Mouse (Mus musculus) right cerebral cortex, adult 18-20 months (tissue): ENCODE data around the gene Gria1.
A peak's percentile ranks its signal among the peaks of the same experiment; 100 is the strongest.

Source experiments
- DNase-seq: peaks from one replicate; pipeline ENCODE4 v3.0.0; 2022; ENCODE audit warnings: mixed read lengths

The Gria1 gene

DNA sequence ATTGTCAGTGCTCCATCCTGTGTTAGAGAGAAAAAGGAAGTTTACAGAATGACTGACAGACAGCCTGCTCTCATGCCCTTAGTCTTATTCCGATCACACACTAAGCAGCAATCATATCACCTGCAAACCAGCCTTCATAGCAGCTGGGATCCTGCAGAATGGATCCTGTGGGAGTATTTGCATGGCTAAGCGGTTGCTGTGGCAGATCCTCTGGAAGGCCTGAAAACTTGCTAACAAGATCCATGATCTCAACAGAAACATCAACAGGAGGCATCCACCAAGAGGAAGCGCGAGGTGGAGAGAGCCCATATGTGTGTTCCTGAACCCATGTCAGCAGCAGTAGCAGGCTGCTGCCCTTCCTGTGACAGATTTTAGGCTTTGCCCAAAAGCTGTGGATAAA is 173.0 kb downstream of the Gria1 start:
- no peak for DNase-seq

GRCm38 (mm10) chr11:57185110-57185509 is 173.9 kb downstream of the Gria1 start:
- no peak for DNase-seq

DNA sequence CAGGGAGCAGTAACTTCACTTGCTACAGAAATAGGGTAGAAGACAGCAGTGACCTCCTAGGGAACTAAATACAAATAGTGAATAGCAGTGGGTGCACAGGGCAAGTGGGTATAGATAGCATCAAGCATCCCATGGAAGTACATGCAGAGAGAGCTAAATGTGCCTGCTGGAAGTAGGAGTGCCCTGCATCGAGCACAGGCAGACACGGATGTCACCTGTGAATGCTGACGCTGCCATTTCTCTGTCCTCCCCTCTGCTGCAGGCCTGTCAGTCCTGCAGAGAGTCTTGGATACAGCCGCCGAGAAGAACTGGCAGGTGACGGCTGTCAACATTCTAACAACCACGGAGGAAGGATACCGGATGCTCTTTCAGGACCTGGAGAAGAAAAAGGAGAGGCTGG is 178.2 kb downstream of the Gria1 start:
- no peak for DNase-seq

DNA sequence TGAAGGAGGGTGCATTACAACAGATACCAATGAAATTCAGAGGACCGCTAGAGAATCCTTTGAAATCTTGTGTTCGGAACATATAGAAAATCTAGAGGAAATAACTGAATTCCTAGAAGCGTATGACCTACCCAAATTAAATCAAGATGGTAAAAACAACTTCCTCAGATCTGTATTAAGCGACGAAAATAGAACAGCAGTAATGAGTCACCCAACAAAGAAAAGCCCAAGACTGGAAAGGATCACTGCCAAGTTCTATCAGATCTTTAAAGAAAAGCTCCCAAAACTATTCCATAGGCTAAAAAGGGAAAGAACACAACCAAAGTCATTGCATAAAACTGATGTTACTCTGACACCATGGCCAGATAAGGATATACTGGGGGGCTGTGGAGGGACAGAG is 183.6 kb downstream of the Gria1 start:
- no peak for DNase-seq

DNA sequence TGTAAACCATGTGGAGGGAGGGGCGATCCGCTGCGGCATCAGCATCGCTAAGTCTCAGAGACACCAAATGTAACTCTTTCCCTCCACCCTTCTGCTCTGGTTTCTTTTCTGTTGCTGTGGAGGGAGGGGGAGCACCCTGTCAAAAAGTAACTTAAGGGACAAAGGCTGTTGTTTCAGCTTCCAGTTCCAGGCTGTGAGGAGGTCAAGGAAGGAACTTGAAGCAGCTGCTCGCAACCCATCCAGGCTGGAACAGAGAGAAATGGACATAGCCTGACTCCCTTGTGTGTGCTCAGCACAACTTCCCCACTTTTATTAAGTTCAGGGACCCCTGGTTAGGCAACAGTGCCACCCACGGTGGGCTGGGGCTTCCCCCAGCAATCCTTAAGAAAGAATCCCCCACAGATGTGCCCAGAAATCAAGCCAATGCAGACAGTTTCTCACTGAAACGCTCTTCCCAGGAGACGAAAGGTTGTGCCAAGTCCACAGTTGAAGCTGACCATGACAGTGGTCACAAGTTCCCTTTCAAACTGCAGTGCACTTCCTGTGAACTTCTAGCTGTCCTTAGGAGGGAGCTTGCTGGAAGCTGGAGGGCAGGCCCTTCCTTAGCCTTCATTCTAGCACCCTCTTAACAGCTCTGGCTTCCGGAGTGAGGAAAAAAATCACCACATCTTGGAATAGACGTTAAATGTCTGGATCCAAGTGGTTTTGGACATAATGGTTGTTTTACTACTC is 190.2 kb downstream of the Gria1 start:
- DNase-seq, result no peak

GRCm38 (mm10) chr11:57204371-57204770 is 193.2 kb downstream of the Gria1 start:
- no peak for DNase-seq

GRCm38 (mm10) chr11:57207260-57207659 is 196.1 kb downstream of the Gria1 start:
- no peak for DNase-seq

DNA sequence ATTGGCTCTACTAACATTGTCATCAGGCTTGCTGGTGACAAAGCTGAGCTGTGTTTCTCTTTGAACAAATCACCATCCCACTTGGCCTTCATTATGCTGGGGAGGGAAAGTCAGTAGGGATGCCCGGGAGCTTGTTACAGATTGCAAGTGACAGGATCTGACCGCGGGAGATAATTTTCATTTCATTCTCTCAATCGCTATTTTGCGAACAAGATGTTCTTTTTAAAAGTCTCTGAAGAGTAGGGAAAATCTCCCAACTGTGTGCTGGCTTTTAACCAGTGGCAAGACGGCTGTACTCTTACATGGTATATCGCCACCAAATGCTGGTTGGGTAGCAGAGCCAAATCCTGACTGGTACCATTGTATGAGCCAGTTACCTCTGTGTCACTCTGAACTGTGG is 202.9 kb downstream of the Gria1 start:
- DNase-seq, result no peak

DNA sequence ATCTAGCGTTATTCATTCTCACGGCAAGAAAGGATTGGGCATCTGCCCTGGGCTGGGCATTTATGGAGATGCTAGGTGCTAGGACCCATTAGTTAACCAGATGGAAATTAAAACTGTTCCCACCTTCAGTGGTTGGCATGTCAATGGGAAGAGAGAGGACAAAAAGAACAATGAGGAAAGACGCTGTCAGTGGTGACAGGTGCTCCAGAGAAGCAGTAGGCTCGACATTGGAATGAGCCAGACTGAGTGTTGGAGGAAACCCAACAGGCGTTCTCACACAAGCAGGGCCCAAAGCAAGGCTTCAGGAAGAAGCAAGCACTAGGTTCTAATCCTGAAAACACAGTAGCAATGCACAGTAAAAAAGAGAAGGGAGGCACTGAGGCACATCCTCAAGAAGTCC is 203.4 kb downstream of the Gria1 start:
- no peak for DNase-seq

GRCm38 (mm10) chr11:57222797-57223569 is 211.8 kb downstream of the Gria1 start:
- no peak for DNase-seq

- peak; percentile 48 for DNase-seq
These were observed 224.3 kb downstream of the Gria1 start for GRCm38 (mm10) chr11:57235446-57235845.

GRCm38 (mm10) chr11:57236431-57236830 is 225.2 kb downstream of the Gria1 start:
- no peak for DNase-seq

DNA sequence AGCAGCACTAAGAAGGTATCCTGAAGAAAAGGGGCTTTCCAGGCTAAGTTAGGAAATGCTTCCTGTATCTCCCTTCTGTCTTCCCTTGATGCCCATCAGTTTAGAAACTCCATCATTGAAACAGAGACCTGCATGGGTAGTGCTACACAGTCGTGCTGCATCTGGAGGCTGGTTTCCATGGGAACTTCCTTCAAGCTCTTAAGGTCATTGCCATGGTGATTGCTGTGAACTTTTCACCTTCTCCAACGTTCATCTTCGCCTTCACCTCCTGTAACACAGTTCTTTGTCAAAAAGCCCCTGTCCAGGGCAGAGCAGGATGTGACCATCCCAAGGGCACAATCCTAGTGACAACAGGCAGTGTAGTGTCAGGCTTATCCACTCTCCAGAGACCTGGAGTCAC is 228.6 kb downstream of the Gria1 start:
- no peak for DNase-seq

- no peak for DNase-seq
These were observed 232.6 kb downstream of the Gria1 start for GRCm38 (mm10) chr11:57243835-57244234.

- DNase-seq, result peak; percentile 35
These were observed 233.4 kb downstream of the Gria1 start for GRCm38 (mm10) chr11:57244543-57244942.

DNA sequence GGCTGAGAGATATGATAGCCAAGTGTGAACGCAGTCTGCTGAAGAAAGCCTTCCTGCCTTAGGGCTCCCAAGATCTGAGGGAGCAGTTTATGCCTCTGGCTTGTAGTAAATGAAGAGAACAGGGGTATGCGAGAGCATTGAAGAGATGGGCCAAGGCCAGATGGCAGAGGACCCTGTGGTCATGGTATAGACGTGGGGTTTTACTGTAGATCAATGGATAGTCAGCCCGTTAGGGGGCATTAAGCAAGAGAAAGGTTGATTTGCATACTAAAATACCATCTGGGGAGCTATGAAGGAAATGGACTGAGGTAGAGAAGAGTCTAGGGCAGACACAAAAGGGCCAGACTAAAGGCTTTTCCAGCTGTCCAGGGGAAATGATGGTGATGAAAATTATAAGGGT is 237.7 kb downstream of the Gria1 start:
- DNase-seq, result no peak

DNA sequence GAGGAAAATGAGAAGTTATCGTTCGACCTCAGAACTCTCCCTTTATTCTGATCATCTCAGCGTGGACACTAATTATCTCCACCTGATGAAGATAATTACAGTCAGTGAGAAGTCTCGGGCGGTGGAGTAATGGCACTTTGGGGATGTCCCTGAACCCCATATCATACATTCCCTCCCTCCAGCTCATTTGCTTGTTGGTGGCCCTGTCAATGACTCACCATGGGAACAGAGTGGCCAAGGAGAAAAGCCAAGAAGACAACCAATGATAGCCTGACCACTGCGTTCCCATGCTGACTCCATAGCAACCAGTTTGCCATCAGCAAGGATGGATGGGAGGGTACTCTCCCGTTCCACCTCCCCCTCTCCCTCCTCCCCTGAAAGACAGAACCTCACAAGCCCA is 238.9 kb downstream of the Gria1 start:
- no peak for DNase-seq

DNA sequence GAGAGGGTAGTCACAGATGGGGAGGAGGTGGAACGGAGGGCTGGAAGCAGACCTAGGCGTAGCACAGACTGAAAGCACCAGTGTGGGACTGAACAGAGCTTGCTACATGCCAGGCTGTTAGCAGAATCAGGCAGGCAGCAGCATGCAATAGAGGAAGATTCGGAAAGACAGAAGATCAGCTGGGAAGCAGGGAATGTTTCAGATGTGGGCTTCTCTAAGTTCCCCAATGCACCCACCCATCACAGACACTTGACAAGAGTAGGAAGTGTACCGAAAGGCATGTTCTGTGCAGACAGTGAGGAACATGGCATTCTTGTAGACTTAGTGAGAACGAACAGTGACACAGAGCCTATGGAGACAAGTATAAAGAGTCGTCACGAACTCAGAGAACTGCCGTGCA is 260.5 kb downstream of the Gria1 start:
- DNase-seq, result peak; percentile 82

DNA sequence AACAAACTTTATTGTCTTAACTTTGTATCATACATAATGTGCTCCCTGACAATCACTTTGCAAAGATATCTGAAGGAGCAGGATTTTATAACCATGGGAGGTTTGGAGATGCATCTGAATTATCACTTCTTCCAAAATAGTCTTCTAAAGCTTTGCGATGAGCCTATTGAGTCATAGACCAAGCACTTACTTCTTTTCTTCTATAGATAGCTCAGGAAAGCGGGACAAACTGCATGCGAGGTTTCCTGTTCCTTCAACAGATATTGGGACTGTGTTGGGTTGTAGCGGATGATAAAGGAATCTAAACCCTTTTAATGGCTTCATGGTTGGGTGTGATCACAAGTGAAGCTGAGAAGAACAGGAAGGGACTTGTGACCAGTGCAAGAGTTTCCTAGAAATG is 263.5 kb downstream of the Gria1 start:
- peak; percentile 23 for DNase-seq

DNA sequence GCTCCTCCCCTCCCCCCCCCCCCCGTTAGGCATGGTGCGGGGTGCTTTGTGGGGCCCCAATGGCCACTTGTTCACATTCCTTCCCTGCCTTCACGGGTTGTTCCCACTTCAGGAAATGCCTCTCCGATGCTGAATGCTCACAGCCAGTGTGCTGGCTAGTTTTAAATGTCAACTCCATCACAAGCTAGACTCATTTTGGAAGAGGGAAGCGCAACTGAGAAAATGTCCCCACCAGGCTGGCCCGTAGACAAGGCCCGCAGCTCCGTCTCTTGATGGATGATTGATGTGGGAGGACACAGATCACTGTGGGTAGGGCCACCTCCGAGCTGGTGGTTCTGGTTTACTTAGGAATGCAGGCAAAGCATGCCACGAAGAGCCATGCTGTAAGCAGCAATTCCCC is 266.9 kb downstream of the Gria1 start:
- peak; percentile 41 for DNase-seq

DNA sequence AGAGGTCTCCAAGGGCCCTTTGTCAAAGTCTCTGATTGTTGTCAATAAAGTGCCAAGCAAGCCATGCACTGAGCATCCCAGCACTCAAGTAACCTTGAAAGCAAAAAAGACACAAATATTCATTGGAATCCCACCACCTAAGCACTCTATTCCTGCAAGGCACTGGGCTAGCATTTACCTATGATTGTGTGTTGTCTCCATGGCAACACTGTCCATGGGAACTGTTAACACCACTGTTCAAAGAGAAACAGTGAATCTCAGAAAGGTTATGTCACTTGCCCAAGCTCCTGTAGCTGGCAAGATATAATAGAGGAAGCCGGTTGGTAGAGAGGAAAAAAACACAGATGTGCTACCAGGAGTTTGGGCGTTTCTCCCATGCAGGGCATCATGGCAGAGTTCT is 274.9 kb downstream of the Gria1 start:
- no peak for DNase-seq

GRCm38 (mm10) chr11:57297376-57297775 is 286.2 kb downstream of the Gria1 start:
- no peak for DNase-seq

DNA sequence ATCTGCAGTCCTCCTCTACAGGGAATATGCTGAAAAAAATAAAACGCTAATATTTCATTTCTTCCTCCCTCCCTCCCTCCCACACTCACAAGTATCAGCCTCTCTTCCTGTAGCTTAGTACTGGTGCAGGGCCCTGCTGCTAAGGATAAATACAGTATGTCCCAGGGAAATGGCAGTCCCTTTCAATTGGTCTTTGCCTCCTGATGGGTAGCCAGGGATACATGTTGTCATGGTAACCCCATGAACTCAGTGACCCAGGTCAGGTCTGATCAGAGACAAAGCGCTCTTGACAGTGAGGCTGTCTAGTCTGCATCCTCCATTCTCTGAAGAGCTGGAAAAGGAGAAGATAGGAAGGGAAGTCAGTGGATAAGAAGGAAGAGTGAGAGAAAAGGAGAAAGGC is 287.1 kb downstream of the Gria1 start:
- no peak for DNase-seq

DNA sequence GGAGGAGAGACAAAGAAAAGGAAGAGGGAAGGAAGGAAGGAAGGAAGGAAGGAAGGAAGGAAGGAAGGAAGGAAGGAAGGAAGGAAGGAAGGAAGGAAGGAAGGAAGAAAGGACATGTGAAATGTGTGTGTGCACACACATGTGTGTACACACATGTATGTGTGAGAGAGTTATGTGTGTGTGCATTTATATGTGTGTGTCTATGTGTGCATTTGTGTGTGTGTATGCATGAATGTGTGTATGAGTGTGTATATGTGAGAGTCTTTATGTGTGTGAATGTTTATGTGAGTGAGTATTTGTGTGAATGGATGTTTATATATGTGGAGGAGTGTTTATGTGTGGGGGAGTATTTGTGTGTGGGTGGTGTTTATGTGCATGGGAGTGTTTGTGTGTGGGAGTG is 287.5 kb downstream of the Gria1 start:
- no peak for DNase-seq

- DNase-seq, result no peak
These were observed 292.4 kb downstream of the Gria1 start for GRCm38 (mm10) chr11:57303602-57304001.
